Mouse (Mus musculus) frontal cortex, postnatal 14 days (tissue): Measurements from ENCODE around the gene Trp53i11.

Experiments
- DNase-seq, 2 experiments: peaks; one replicate each; pipeline ENCODE4 v3.0.0; 2022; ENCODE audit warnings: low spot score in 2 of 2

Gene Trp53i11

GRCm38 (mm10) chr2:93242166-93242565 is 54.8 kb downstream of the Trp53i11 start:
- no peak for DNase-seq

- DNase-seq: no peak
Observed at GRCm38 (mm10) chr2:93243439-93244089, 56.2 kb downstream of the Trp53i11 start.

- no peak for DNase-seq
Observed at GRCm38 (mm10) chr2:93244090-93244443, 56.7 kb downstream of the Trp53i11 start.

GRCm38 (mm10) chr2:93249058-93249457 is 61.7 kb downstream of the Trp53i11 start:
- DNase-seq: no peak

GRCm38 (mm10) chr2:93250611-93251010 is 63.3 kb downstream of the Trp53i11 start:
- DNase-seq: no peak
